Comparison of ENCODE assay signal across 9 mouse cellular contexts in genomic region chr3:49592706-49593451, GRCm38 (mm10).
DNase-seq lines count a peak whose midpoint lies in the region; ATAC-seq lines count a peak whose summit lies in the region.
"Had no signal": no experiment of that assay in that cellular context is flagged by ENCODE, and none has a peak within 500 bp of the region (broad histone marks: within the 10 kb centered on the region; RNA-seq: fewer than 3 reads in every experiment).

No protein-coding gene starts in this region.

- H3K9me3 ChIP-seq in embryonic facial prominence, embryonic 15.5 days (replicated peaks): no peaks in the 10 kb centered on the region
- no peaks in the 10 kb centered on the region for H3K9me3 ChIP-seq in limb, embryonic 10.5 days (replicated peaks)

- intact Hi-C loops in left cerebral cortex, postnatal 4 days (cut with DNase I): no loop called here

- no peaks in the 10 kb centered on the region for H3K36me3 ChIP-seq in embryonic facial prominence, embryonic 15.5 days
- H3K36me3 ChIP-seq in limb, embryonic 10.5 days: no peaks in the 10 kb centered on the region

- no peak overlapping the region for H3K4me2 ChIP-seq in embryonic facial prominence, embryonic 15.5 days (replicated peaks)

- 20% methylated on average over 9 of the region's 9 CpGs for WGBS in embryonic facial prominence, embryonic 15.5 days
- 53% methylated on average over 9 of the region's 9 CpGs for WGBS in limb, embryonic 10.5 days

- H3K27ac ChIP-seq in embryonic facial prominence, embryonic 15.5 days (replicated peaks): peak overlapping the region; percentile 75
- peak overlapping the region; percentile 80 for H3K27ac ChIP-seq in limb, embryonic 10.5 days

- peak; percentile 23 for DNase-seq in gastrocnemius, postnatal 25 days
- DNase-seq in gastrocnemius, postnatal 4 days (ENCODE audit: low spot score in 2 of 2): no peak
- DNase-seq in 3134 (ENCODE audit: extremely low read depth, insufficient read length, low spot score): peak; percentile 1
- peak; percentile 41 for DNase-seq in limb, embryonic 10.5 days (ENCODE audit: low spot score)
- DNase-seq in left cerebral cortex, postnatal 4 days: no peak
- no peak for DNase-seq in thymus, postnatal 0 days (ENCODE audit: low spot score)
- no peak for DNase-seq in cerebellum, adult 11-12 months
- DNase-seq: cerebellum, postnatal 25 days had no signal

- H3K27me3 ChIP-seq in embryonic facial prominence, embryonic 15.5 days: no peaks in the 10 kb centered on the region
- H3K27me3 ChIP-seq in limb, embryonic 10.5 days (ENCODE audit: low read depth, poor library complexity, severe bottlenecking): no peaks in the 10 kb centered on the region

- no peak overlapping the region for H3K4me3 ChIP-seq in embryonic facial prominence, embryonic 15.5 days (replicated peaks)
- H3K4me3 ChIP-seq in limb, embryonic 10.5 days: no peak overlapping the region

- ATAC-seq in embryonic facial prominence, embryonic 15.5 days (ENCODE audit: insufficient number of reproducible peaks, low FRiP score, low TSS enrichment, low read depth): peak; percentile 69; the same call in 1 of the 2 replicates

- no peak overlapping the region for H3K9ac ChIP-seq in embryonic facial prominence, embryonic 15.5 days

- peaks cover 8% of the 10 kb centered on the region for H3K4me1 ChIP-seq in embryonic facial prominence, embryonic 15.5 days
- peaks cover 17% of the 10 kb centered on the region for H3K4me1 ChIP-seq in limb, embryonic 10.5 days

Comparison
In these comparisons a context has a peak if more than half of its experiments do, and no peak if none do; other contexts are left out.
1. DNase-seq: peak in gastrocnemius, postnatal 25 days (single experiment), 3134 (single experiment) and limb, embryonic 10.5 days (single experiment); none in gastrocnemius, postnatal 4 days (0 of 2), left cerebral cortex, postnatal 4 days (single experiment), thymus, postnatal 0 days (single experiment) and cerebellum, adult 11-12 months (single experiment).